Mouse (Mus musculus) A20 (cell line): ENCODE results near the gene Tnfrsf18.

Experiments used
- DNase-seq: peaks from one replicate; pipeline ENCODE4 v3.0.0-alpha.2; 2011; ENCODE audit warnings: low read depth, low spot score

The Tnfrsf18 gene

GRCm38 (mm10) chr4:156076911-156077382, 51.0 kb downstream of the Tnfrsf18 start:
- no peak for DNase-seq

GRCm38 (mm10) chr4:156077499-156078301, 51.7 kb downstream of the Tnfrsf18 start:
- DNase-seq: no peak
